Mouse (Mus musculus) ES-Bruce4 (cell line): ENCODE measurements around the gene Slc29a3.

Source experiments
- CTCF ChIP-seq: IDR thresholded peaks from one replicate; pipeline ENCODE4 v1.8.1; 2011; ENCODE audit warnings: low read depth, low read length
- EP300 ChIP-seq: IDR thresholded peaks from 2 replicates; pipeline ENCODE4 v1.6.1; 2011; ENCODE audit warnings: low read depth, low read length; ENCODE audit not compliant: insufficient read depth
- POLR2A ChIP-seq: IDR thresholded peaks from one replicate; pipeline ENCODE4 v1.8.1; 2011; ENCODE audit warnings: low read length; ENCODE audit not compliant: insufficient read depth

DNA sequence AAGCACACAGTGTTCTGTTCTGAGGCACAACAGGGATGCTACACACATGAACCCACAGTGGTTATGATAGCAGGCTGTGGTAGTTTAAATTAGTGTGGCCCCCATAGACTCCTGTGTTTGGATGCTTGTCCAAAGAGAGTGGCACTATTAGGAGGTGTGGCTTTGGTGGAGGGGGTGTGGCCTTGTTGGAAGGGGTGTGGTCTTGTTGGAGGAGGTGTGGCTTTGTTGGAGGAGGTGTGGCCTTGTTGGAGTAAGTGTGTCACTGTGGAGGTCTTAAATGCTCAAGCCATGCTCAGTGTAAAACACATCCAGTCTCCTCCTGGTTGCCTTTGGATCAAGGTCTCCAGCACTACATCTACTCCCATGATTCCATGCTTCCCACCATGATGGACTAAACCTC, 3.6 kb upstream of the Slc29a3 start:
- no peak for TF ChIP-seq CTCF
- TF ChIP-seq EP300: no peak
- no peak for TF ChIP-seq POLR2A
